Mouse (Mus musculus): ENCODE data around the gene Rab4a. TPM values are rescaled to one million over a fixed set of nuclear protein-coding genes. Genes with fewer than 3 reads are reported as not detected.

The Rab4a gene
- polyA plus RNA-seq, 1 experiment: 3.9 TPM

- Histone ChIP-seq H3K27ac (replicated peaks; ENCODE audit: low read depth, low read length) (no peak overlapping the region), H3K4me1 (ENCODE audit: control insufficient read depth, insufficient read depth, insufficient read length, low read length) (no peaks in the 10 kb centered on the region), H3K4me3 (ENCODE audit: insufficient read depth, low read depth, low read length) (no peak overlapping the region)
These were observed 36.3 kb downstream of the Rab4a start for GRCm38 (mm10) chr8:123842086-123842485.

- no peaks in the 10 kb centered on the region for H3K4me1 ChIP-seq (ENCODE audit: control insufficient read depth, insufficient read depth, insufficient read length, low read length)
- H3K4me3 ChIP-seq (ENCODE audit: insufficient read depth, low read depth, low read length): no peak overlapping the region
- no peak overlapping the region for H3K27ac ChIP-seq (replicated peaks; ENCODE audit: low read depth, low read length)
These were observed 38.6 kb downstream of the Rab4a start for GRCm38 (mm10) chr8:123844341-123844740.

- Histone ChIP-seq H3K4me3 (ENCODE audit: insufficient read depth, low read depth, low read length) (no peak overlapping the region), H3K4me1 (ENCODE audit: control insufficient read depth, insufficient read depth, insufficient read length, low read length) (no peaks in the 10 kb centered on the region), H3K27ac (replicated peaks; ENCODE audit: low read depth, low read length) (no peak overlapping the region)
These were observed 39.3 kb downstream of the Rab4a start for GRCm38 (mm10) chr8:123845114-123845513.

GRCm38 (mm10) chr8:123845991-123846390 is 40.2 kb downstream of the Rab4a start:
- H3K4me1 ChIP-seq (ENCODE audit: control insufficient read depth, insufficient read depth, insufficient read length, low read length): no peaks in the 10 kb centered on the region
- no peak overlapping the region for H3K27ac ChIP-seq (replicated peaks; ENCODE audit: low read depth, low read length)
- no peak overlapping the region for H3K4me3 ChIP-seq (ENCODE audit: insufficient read depth, low read depth, low read length)

GRCm38 (mm10) chr8:123846509-123846908 is 40.7 kb downstream of the Rab4a start:
- H3K4me1 ChIP-seq (ENCODE audit: control insufficient read depth, insufficient read depth, insufficient read length, low read length): no peaks in the 10 kb centered on the region
- H3K27ac ChIP-seq (replicated peaks; ENCODE audit: low read depth, low read length): no peak overlapping the region

GRCm38 (mm10) chr8:123847546-123847945 is 41.8 kb downstream of the Rab4a start:
- Histone ChIP-seq H3K27ac (replicated peaks; ENCODE audit: low read depth, low read length) (no peak overlapping the region), H3K4me1 (ENCODE audit: control insufficient read depth, insufficient read depth, insufficient read length, low read length) (no peaks in the 10 kb centered on the region), H3K4me3 (ENCODE audit: insufficient read depth, low read depth, low read length) (no peak overlapping the region)

More at GRCm38 (mm10) chr8:123846509-123846908, 40.7 kb downstream of the Rab4a start:
- no peak overlapping the region for H3K4me3 ChIP-seq (ENCODE audit: insufficient read depth, low read depth, low read length)

- Histone ChIP-seq H3K4me1 (ENCODE audit: control insufficient read depth, insufficient read depth, insufficient read length, low read length) (no peaks in the 10 kb centered on the region), H3K27ac (replicated peaks; ENCODE audit: low read depth, low read length) (no peak overlapping the region), H3K4me3 (ENCODE audit: insufficient read depth, low read depth, low read length) (no peak overlapping the region)
These were observed 43.6 kb downstream of the Rab4a start for GRCm38 (mm10) chr8:123849352-123849751.

- Histone ChIP-seq H3K4me1 (ENCODE audit: control insufficient read depth, insufficient read depth, insufficient read length, low read length) (no peaks in the 10 kb centered on the region), H3K27ac (replicated peaks; ENCODE audit: low read depth, low read length) (no peak overlapping the region), H3K4me3 (ENCODE audit: insufficient read depth, low read depth, low read length) (no peak overlapping the region)
These were observed 45.8 kb downstream of the Rab4a start for GRCm38 (mm10) chr8:123851590-123851989.

GRCm38 (mm10) chr8:123854252-123854651 is 48.5 kb downstream of the Rab4a start:
- H3K27ac ChIP-seq (replicated peaks; ENCODE audit: low read depth, low read length): no peak overlapping the region
- H3K4me3 ChIP-seq (ENCODE audit: insufficient read depth, low read depth, low read length): no peak overlapping the region
- H3K4me1 ChIP-seq (ENCODE audit: control insufficient read depth, insufficient read depth, insufficient read length, low read length): no peaks in the 10 kb centered on the region

GRCm38 (mm10) chr8:123854733-123855475 is 49.1 kb downstream of the Rab4a start:
- H3K4me3 ChIP-seq (ENCODE audit: insufficient read depth, low read depth, low read length): no peak overlapping the region
- H3K4me1 ChIP-seq (ENCODE audit: control insufficient read depth, insufficient read depth, insufficient read length, low read length): no peaks in the 10 kb centered on the region
- no peak overlapping the region for H3K27ac ChIP-seq (replicated peaks; ENCODE audit: low read depth, low read length)

- Histone ChIP-seq H3K27ac (replicated peaks; ENCODE audit: low read depth, low read length) (no peak overlapping the region), H3K4me3 (ENCODE audit: insufficient read depth, low read depth, low read length) (no peak overlapping the region), H3K4me1 (ENCODE audit: control insufficient read depth, insufficient read depth, insufficient read length, low read length) (no peaks in the 10 kb centered on the region)
These were observed 51.6 kb downstream of the Rab4a start for GRCm38 (mm10) chr8:123857361-123857760.

- H3K4me3 ChIP-seq (ENCODE audit: insufficient read depth, low read depth, low read length): peak overlapping the region; percentile 67
- no peaks in the 10 kb centered on the region for H3K4me1 ChIP-seq (ENCODE audit: control insufficient read depth, insufficient read depth, insufficient read length, low read length)
- H3K27ac ChIP-seq (replicated peaks; ENCODE audit: low read depth, low read length): no peak overlapping the region
These were observed 52.8 kb downstream of the Rab4a start for GRCm38 (mm10) chr8:123858574-123858940.

GRCm38 (mm10) chr8:123858941-123859647 is 53.3 kb downstream of the Rab4a start:
- Histone ChIP-seq H3K4me3 (ENCODE audit: insufficient read depth, low read depth, low read length) (peak overlapping the region; percentile 83), H3K4me1 (ENCODE audit: control insufficient read depth, insufficient read depth, insufficient read length, low read length) (no peaks in the 10 kb centered on the region), H3K27ac (replicated peaks; ENCODE audit: low read depth, low read length) (no peak overlapping the region)

- Histone ChIP-seq H3K4me3 (ENCODE audit: insufficient read depth, low read depth, low read length) (peak within 1 kb of the TSS; percentile 83), H3K4me1 (ENCODE audit: control insufficient read depth, insufficient read depth, insufficient read length, low read length) (no peaks in the 10 kb centered on the region), H3K27ac (replicated peaks; ENCODE audit: low read depth, low read length) (no peak within 1 kb of the TSS)
These were observed 54.0 kb downstream of the Rab4a start, which contains the start of gene Ccsap for GRCm38 (mm10) chr8:123859648-123860259. TSS of gene Ccsap (minus strand) at chr8:123860209.

- H3K4me1 ChIP-seq (ENCODE audit: control insufficient read depth, insufficient read depth, insufficient read length, low read length): no peaks in the 10 kb centered on the region
- no peak overlapping the region for H3K27ac ChIP-seq (replicated peaks; ENCODE audit: low read depth, low read length)
- no peak overlapping the region; the same call in 1 of the 2 replicates for H3K4me3 ChIP-seq (ENCODE audit: insufficient read depth, low read depth, low read length)
These were observed 54.6 kb downstream of the Rab4a start for GRCm38 (mm10) chr8:123860386-123860785.
